Mouse (Mus musculus): ENCODE measurements around the gene Kcna2. TPM values are rescaled to one million over a fixed set of nuclear protein-coding genes. Genes with fewer than 3 reads are reported as not detected.

Gene Kcna2
- total and polyA plus RNA-seq, 2 experiments from 2014 or later: 1.0 to 11.3 TPM

- peak; percentile 30 for TF ChIP-seq CTCF (IDR thresholded peaks at IDR 0.05; ENCODE audit: low read depth)
- 2% methylated on average over 53 of the region's 53 CpGs for WGBS
Observed at GRCm38 (mm10) chr3:107101787-107102651, 1.1 kb downstream of the Kcna2 start.

GRCm38 (mm10) chr3:107103041-107103440 lies 2.1 kb downstream of the Kcna2 start:
- 76% methylated on average over 7 of the region's 7 CpGs for WGBS
- Histone ChIP-seq H3K4me1 (ENCODE audit: insufficient read depth) (peaks cover 10% of the 10 kb centered on the region), H3K4me3 (ENCODE audit: low read depth, low read length) (peak overlapping the region; percentile 77), H3K27me3 (ENCODE audit: insufficient read depth, low read length) (no peaks in the 10 kb centered on the region), H3K9ac (peak overlapping the region; percentile 64; the same call in 1 of the 2 replicates), H3K4me2 (ENCODE audit: low read depth) (peak overlapping the region; percentile 97), H3K27ac (ENCODE audit: low read depth, low read length) (peak overlapping the region; percentile 71; the same call in 1 of the 2 replicates), H3K36me3 (ENCODE audit: insufficient read depth) (0 out of 2 replicates have a peak, but pooled peaks cover 4% of the 10 kb centered on the region), H3K9me3 (ENCODE audit: low read length) (no peaks in the 10 kb centered on the region)
- no peak for TF ChIP-seq CTCF (IDR thresholded peaks at IDR 0.05; ENCODE audit: low read depth)
- no peak for ATAC-seq
- no peak for DNase-seq

More at GRCm38 (mm10) chr3:107101787-107102651, 1.1 kb downstream of the Kcna2 start:
- H3K27me3 ChIP-seq (ENCODE audit: insufficient read depth, low read length): no peaks in the 10 kb centered on the region
- H3K4me2 ChIP-seq (ENCODE audit: low read depth): peak overlapping the region; percentile 97
- peak overlapping the region; percentile 77 for H3K4me3 ChIP-seq (ENCODE audit: low read depth, low read length)
- H3K4me1 ChIP-seq (ENCODE audit: insufficient read depth): peaks cover 10% of the 10 kb centered on the region
- no peaks in the 10 kb centered on the region for H3K9me3 ChIP-seq (ENCODE audit: low read length)
- H3K9ac ChIP-seq: peak overlapping the region; percentile 64
- peak; percentile 91 for ATAC-seq
- H3K27ac ChIP-seq (ENCODE audit: low read depth, low read length): peak overlapping the region; percentile 71
- H3K36me3 ChIP-seq (ENCODE audit: insufficient read depth): 0 out of 2 replicates have a peak, but pooled peaks cover 4% of the 10 kb centered on the region
- DNase-seq: peak; percentile 81

GRCm38 (mm10) chr3:107103462-107103861 lies 2.5 kb downstream of the Kcna2 start:
- H3K9ac ChIP-seq: no peak overlapping the region
- H3K27ac ChIP-seq (ENCODE audit: low read depth, low read length): no peak overlapping the region
- no peak for TF ChIP-seq CTCF (IDR thresholded peaks at IDR 0.05; ENCODE audit: low read depth)
- H3K27me3 ChIP-seq (ENCODE audit: insufficient read depth, low read length): no peaks in the 10 kb centered on the region
- H3K4me2 ChIP-seq (ENCODE audit: low read depth): peak overlapping the region; percentile 97
- 88% methylated on average over 3 of the region's 3 CpGs for WGBS
- H3K4me3 ChIP-seq (ENCODE audit: low read depth, low read length): no peak overlapping the region
- H3K9me3 ChIP-seq (ENCODE audit: low read length): no peaks in the 10 kb centered on the region
- no peak for DNase-seq
- 0 out of 2 replicates have a peak, but pooled peaks cover 4% of the 10 kb centered on the region for H3K36me3 ChIP-seq (ENCODE audit: insufficient read depth)
- ATAC-seq: no peak
- peaks cover 10% of the 10 kb centered on the region for H3K4me1 ChIP-seq (ENCODE audit: insufficient read depth)

GRCm38 (mm10) chr3:107105986-107106385 lies 5.0 kb downstream of the Kcna2 start:
- Histone ChIP-seq H3K9me3 (ENCODE audit: low read length) (no peaks in the 10 kb centered on the region), H3K27me3 (ENCODE audit: insufficient read depth, low read length) (no peaks in the 10 kb centered on the region), H3K27ac (ENCODE audit: low read depth, low read length) (no peak overlapping the region), H3K36me3 (ENCODE audit: insufficient read depth) (0 out of 2 replicates have a peak, but pooled peaks cover 4% of the 10 kb centered on the region), H3K4me3 (ENCODE audit: low read depth, low read length) (no peak overlapping the region), H3K9ac (no peak overlapping the region), H3K4me1 (ENCODE audit: insufficient read depth) (peaks cover 7% of the 10 kb centered on the region), H3K4me2 (ENCODE audit: low read depth) (no peak overlapping the region)
- ATAC-seq (no peak), DNase-seq (no peak)
- TF ChIP-seq CTCF (IDR thresholded peaks at IDR 0.05; ENCODE audit: low read depth): no peak
- 76% methylated on average over 6 of the region's 6 CpGs for WGBS

- no peak overlapping the region for H3K4me3 ChIP-seq (ENCODE audit: low read depth, low read length)
- H3K4me2 ChIP-seq (ENCODE audit: low read depth): no peak overlapping the region
- no peaks in the 10 kb centered on the region for H3K9me3 ChIP-seq (ENCODE audit: low read length)
- peaks cover 17% of the 10 kb centered on the region for H3K4me1 ChIP-seq (ENCODE audit: insufficient read depth)
- H3K9ac ChIP-seq: no peak overlapping the region
- no peak for TF ChIP-seq CTCF (IDR thresholded peaks at IDR 0.05; ENCODE audit: low read depth)
- 54% methylated on average over 4 of the region's 4 CpGs for WGBS
- H3K27ac ChIP-seq (ENCODE audit: low read depth, low read length): no peak overlapping the region
- ATAC-seq: no peak
- no peaks in the 10 kb centered on the region for H3K36me3 ChIP-seq (ENCODE audit: insufficient read depth)
- DNase-seq: no peak
- no peaks in the 10 kb centered on the region for H3K27me3 ChIP-seq (ENCODE audit: insufficient read depth, low read length)
Observed at GRCm38 (mm10) chr3:107112498-107112897, 11.6 kb downstream of the Kcna2 start.

GRCm38 (mm10) chr3:107112932-107113659 lies 12.2 kb downstream of the Kcna2 start:
- ATAC-seq (0 out of 2 replicates have a peak, but pooled peaks have one; percentile 3), DNase-seq (no peak)
- peak overlapping the region; percentile 43; the same call in 1 of the 2 replicates for H3K9ac ChIP-seq
- no peak overlapping the region for H3K4me3 ChIP-seq (ENCODE audit: low read depth, low read length)
- TF ChIP-seq CTCF (IDR thresholded peaks at IDR 0.05; ENCODE audit: low read depth): no peak
- H3K27me3 ChIP-seq (ENCODE audit: insufficient read depth, low read length): no peaks in the 10 kb centered on the region
- no peaks in the 10 kb centered on the region for H3K9me3 ChIP-seq (ENCODE audit: low read length)
- H3K4me1 ChIP-seq (ENCODE audit: insufficient read depth): peaks cover 17% of the 10 kb centered on the region
- no peaks in the 10 kb centered on the region for H3K36me3 ChIP-seq (ENCODE audit: insufficient read depth)
- H3K27ac ChIP-seq (ENCODE audit: low read depth, low read length): peak overlapping the region; percentile 84
- 56% methylated on average over 10 of the region's 10 CpGs for WGBS
- H3K4me2 ChIP-seq (ENCODE audit: low read depth): peak overlapping the region; percentile 50

Measured in forebrain, postnatal 0 days (tissue).